Mouse (Mus musculus) layer of hippocampus, adult 9-10 months (tissue): ENCODE data around the gene Ccdc66.

Source experiments
- DNase-seq: peaks from one replicate; pipeline ENCODE4 v3.0.0; 2022; ENCODE audit warnings: low spot score

Ccdc66 gene

GRCm38 (mm10) chr14:27507894-27508643, at the start of gene Ccdc66:
Gene Ccdc66, minus strand, starts transcription at chr14:27508460.
- DNase-seq: peak; percentile 100

- DNase-seq: no peak
These were observed 35.7 kb upstream of the Ccdc66 start for GRCm38 (mm10) chr14:27543838-27544426.

DNA sequence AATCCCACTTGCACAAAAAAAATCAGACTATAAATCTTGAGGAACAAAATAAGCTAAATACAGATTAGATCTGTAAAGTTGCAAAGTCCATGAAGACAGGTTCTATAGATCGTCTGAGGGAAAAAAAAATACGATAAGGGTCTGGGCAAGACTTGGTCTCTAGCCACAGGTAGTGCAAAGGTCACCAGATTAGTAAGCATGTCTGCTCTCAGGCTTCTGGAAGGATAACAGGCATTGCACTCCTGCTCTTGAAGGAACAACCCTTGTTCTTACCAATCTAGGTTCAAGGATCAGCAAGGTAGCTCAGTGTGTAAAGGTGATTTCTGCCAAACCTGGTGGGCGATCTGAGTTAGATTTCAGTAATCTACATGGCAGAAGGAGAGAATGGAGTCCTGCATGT, 28.2 kb upstream of the Ccdc66 start:
- no peak for DNase-seq

DNA sequence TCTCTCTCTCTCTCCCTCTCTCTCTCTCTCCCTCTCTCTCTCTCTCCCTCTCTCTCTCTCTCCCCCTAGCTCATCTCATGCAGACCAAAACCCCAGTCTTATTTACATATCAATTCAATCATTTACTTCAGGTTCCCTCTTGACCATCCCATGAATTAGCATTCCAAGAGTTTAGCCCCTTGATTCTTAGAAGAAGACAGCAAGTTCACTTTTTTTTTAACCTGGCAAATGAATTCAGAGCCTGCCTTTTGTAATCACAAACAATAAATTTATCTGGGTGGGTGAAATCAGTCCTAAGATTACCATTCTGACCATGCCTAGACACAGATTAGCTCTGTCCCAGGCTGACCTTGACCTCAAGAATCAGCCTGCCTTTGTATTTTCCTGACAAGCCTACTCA, 16.3 kb upstream of the Ccdc66 start:
- DNase-seq: no peak

- no peak for DNase-seq
These were observed 513 bp upstream of the Ccdc66 start for GRCm38 (mm10) chr14:27508644-27509301.

- DNase-seq: no peak
These were observed 7.2 kb downstream of the Ccdc66 start for GRCm38 (mm10) chr14:27501096-27501495.

- DNase-seq: no peak
These were observed 14.7 kb downstream of the Ccdc66 start for GRCm38 (mm10) chr14:27493516-27493915.

DNA sequence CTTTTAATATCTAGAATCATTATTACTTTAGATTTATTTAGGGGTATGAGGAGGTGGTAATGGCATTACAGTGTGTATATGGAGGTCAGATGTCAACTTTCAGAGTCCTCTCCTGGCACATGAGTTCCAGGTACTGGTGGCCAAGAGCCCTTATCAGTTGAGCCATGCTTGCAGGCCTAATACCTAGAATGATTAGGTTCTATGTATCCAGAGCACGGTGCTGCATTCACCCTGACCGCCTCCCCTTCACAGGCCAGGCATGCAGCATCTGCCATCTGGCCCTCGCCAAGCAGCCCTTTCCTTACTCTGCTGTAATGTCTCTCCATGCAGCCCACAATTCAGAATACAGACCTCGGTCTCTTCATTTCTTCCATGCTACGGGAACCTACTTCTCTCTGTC, 16.9 kb downstream of the Ccdc66 start:
- no peak for DNase-seq

- DNase-seq: no peak
These were observed 61.3 kb downstream of the Ccdc66 start for GRCm38 (mm10) chr14:27446963-27447362.

- no peak for DNase-seq
These were observed 63.4 kb downstream of the Ccdc66 start for GRCm38 (mm10) chr14:27444851-27445281.

DNA sequence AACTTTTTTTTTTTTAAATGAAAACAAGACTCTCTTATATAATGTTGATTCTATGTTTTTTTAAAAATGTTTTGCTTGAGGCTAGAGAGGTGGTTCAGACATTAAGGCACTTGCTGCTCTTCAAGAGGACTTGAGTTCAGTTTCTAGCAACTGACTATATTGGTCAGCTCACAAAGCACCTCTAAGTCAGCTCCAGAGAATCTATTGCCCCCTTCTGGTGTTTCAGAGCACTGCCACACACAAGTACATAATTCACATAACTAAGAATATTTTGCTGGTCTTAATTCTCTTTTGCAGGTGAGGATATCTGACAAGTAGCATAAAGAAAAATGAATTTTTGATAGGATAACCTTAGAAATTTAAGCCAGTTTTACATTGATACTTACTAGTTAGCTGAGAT, 67.3 kb downstream of the Ccdc66 start:
- no peak for DNase-seq

DNA sequence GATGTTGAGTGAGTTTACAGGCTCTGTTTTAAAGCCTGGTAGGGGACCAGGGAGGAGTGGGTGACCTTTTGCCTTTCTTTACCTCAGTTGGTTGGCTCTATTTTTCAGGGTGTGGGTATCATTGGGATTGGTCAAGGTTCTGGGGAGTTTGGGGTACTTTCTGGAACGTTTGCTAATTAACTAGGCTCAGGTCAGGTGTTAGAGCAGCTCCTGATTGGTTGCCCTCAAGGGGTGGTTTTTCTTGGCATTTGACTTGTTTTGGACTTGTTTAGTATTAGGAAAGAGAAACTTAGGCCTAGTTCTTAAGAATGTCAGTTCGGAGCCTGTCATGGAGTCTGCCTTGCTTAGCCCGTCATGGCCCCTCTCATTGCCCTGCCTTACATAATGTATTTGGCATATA, 71.4 kb downstream of the Ccdc66 start:
- DNase-seq: no peak

GRCm38 (mm10) chr14:27436116-27436515, 72.1 kb downstream of the Ccdc66 start:
- DNase-seq: no peak

DNA sequence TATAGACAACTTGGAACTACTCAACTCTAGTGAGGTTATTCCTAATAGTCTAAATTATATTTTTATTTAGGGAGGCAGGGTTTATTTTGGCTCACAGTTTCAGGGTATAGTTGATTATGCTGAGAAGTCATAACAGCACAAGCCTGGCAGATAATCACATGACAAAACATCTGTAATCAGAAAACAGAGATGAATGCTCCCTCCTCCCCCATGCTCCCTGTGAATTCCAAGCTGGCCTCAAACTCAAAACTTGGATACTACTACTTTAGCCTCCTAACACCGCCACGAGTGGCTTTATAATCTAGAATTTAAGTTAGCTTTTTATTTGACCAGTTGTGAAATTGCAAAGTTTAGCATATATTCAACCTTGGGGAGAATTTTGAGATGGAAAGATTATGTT, 76.2 kb downstream of the Ccdc66 start:
- DNase-seq: no peak
